Mouse (Mus musculus): ENCODE measurements around the gene Olfr149.

GRCm38 (mm10) chr9:39654756-39655396 lies 52.0 kb downstream of the Olfr149 start:
- TF ChIP-seq POLR2A (IDR thresholded peaks at IDR 0.05; ENCODE audit: borderline replicate concordance, insufficient read depth, low read length) (no peak), CTCF (IDR thresholded peaks at IDR 0.05; ENCODE audit: borderline replicate concordance, insufficient read depth, low read depth, low read length) (no peak)
